Mouse (Mus musculus): ENCODE measurements around the gene Cct8. TPM values are rescaled to one million over a fixed set of nuclear protein-coding genes. Genes with fewer than 3 reads are reported as not detected.
A peak's percentile ranks its signal among the peaks of the same experiment; 100 is the strongest.
"Not testable (repeated sequence)": the region's sequence is repeated elsewhere in the genome, so short reads cannot be mapped to it uniquely, and the experiment has no call there.

Cct8 gene
- total RNA-seq (2021) = 100 to 1,000 TPM; 177 to 194 TPM

- intact Hi-C loops (cut with DNase I) = loop anchor here (5.0 kb wide), 1 partner anchor 201 kb away; the partner anchor contains the start of gene Bach1
- DNase-seq = peak; percentile 98
Measured at GRCm38 (mm10) chr16:87495716-87496447, at the start of gene Cct8. Cct8 (minus strand) TSS chr16:87495873.

- no peak for DNase-seq
- intact Hi-C loops (cut with DNase I) = no loop called here
Measured at GRCm38 (mm10) chr16:87528755-87529154, 33.1 kb upstream of the Cct8 start.

GRCm38 (mm10) chr16:87527553-87528249 is 32.0 kb upstream of the Cct8 start:
- intact Hi-C loops (cut with DNase I) = no loop called here
- no peak for DNase-seq

- no peak for DNase-seq
- intact Hi-C loops (cut with DNase I) = no loop called here
Measured at GRCm38 (mm10) chr16:87524228-87524627, 28.6 kb upstream of the Cct8 start.

- DNase-seq = no peak
- intact Hi-C loops (cut with DNase I) = loop anchor here (5.0 kb wide), 2 partner anchors 35 to 70 kb away; no protein-coding TSS in a partner anchor
Measured at GRCm38 (mm10) chr16:87512331-87512730, 16.7 kb upstream of the Cct8 start.

- intact Hi-C loops (cut with DNase I) = loop anchor here (5.0 kb wide), 2 partner anchors 36 to 71 kb away; no protein-coding TSS in a partner anchor
- DNase-seq = no peak
Measured at GRCm38 (mm10) chr16:87511706-87512105, 16.0 kb upstream of the Cct8 start.

GRCm38 (mm10) chr16:87501304-87502078 is 5.8 kb upstream of the Cct8 start:
- DNase-seq = peak; percentile 57 to 59
- intact Hi-C loops (cut with DNase I) = no loop called here

- no peak for DNase-seq
- intact Hi-C loops (cut with DNase I) = loop anchor here (5.0 kb wide), 1 partner anchor 198 kb away; the partner anchor contains the start of gene Bach1
Measured at GRCm38 (mm10) chr16:87499556-87499955, 3.9 kb upstream of the Cct8 start.

GRCm38 (mm10) chr16:87497171-87497570 is 1.5 kb upstream of the Cct8 start:
- DNase-seq = no peak
- intact Hi-C loops (cut with DNase I) = loop anchor here (5.0 kb wide), 1 partner anchor 200 kb away; the partner anchor contains the start of gene Bach1

GRCm38 (mm10) chr16:87496728-87497127 is 1.1 kb upstream of the Cct8 start:
- intact Hi-C loops (cut with DNase I) = loop anchor here (5.0 kb wide), 1 partner anchor 201 kb away; the partner anchor contains the start of gene Bach1
- no peak for DNase-seq

GRCm38 (mm10) chr16:87494955-87495655 is 568 bp downstream of the Cct8 start:
- peak in 1 of 2 experiments; percentile 24 for DNase-seq

GRCm38 (mm10) chr16:87492191-87492792 is 3.4 kb downstream of the Cct8 start:
- DNase-seq; intact Hi-C loops (cut with DNase I): not testable (repeated sequence)

More at GRCm38 (mm10) chr16:87494955-87495655, 568 bp downstream of the Cct8 start:
- intact Hi-C loops (cut with DNase I) = loop anchor here (5.0 kb wide), 1 partner anchor 202 kb away; the partner anchor contains the start of gene Bach1

GRCm38 (mm10) chr16:87488605-87489004 is 7.1 kb downstream of the Cct8 start:
- no peak for DNase-seq
- intact Hi-C loops (cut with DNase I) = no loop called here

- no peak for DNase-seq
- intact Hi-C loops (cut with DNase I) = no loop called here
Measured at GRCm38 (mm10) chr16:87486739-87487138, 8.9 kb downstream of the Cct8 start.

- intact Hi-C loops (cut with DNase I) = no loop called here
- no peak for DNase-seq
Measured at GRCm38 (mm10) chr16:87484367-87484766, 11.3 kb downstream of the Cct8 start.

- DNase-seq = no peak
- intact Hi-C loops (cut with DNase I) = no loop called here
Measured at GRCm38 (mm10) chr16:87470579-87470978, 25.1 kb downstream of the Cct8 start.

GRCm38 (mm10) chr16:87458752-87459151 is 36.9 kb downstream of the Cct8 start:
- DNase-seq = no peak
- intact Hi-C loops (cut with DNase I) = no loop called here

- intact Hi-C loops (cut with DNase I) = no loop called here
- no peak for DNase-seq
Measured at GRCm38 (mm10) chr16:87455180-87455611, 40.5 kb downstream of the Cct8 start.

GRCm38 (mm10) chr16:87454419-87455179 is 41.1 kb downstream of the Cct8 start, which contains the start of gene Usp16:
Usp16 (plus strand) TSS chr16:87454703.
- DNase-seq = peak; percentile 95 to 97
- intact Hi-C loops (cut with DNase I) = no loop called here

Data from heart, postnatal 10 days (tissue).